Mouse (Mus musculus): Measurements from ENCODE around the gene Ppp2r5b. TPM values are rescaled to one million over a fixed set of nuclear protein-coding genes. Genes with fewer than 3 reads are reported as not detected.

The Ppp2r5b gene
- polyA plus RNA-seq, 1 experiment from 2014 or later, result 156 TPM

DNA sequence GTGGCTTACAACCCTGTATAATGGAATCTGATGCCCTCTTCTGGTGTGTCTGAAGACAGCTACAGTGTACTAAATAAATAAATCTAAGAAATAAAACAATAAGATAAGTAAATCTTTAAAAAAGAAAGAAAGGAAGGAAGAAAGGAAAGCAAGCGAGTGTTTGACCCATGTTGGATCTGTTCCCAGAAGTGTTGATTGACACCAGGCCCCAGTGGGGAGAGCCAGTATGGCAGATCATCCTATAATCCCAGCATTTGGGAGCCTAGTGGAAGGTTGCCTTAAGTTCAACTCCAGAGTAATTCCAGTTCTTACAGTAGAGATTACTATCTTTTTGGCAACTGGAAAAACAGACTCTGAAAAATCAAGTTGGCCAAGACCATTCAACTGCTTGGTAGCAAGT, 10.1 kb upstream of the Ppp2r5b start:
- peaks cover 56% of the 10 kb centered on the region for H3K36me3 ChIP-seq

DNA sequence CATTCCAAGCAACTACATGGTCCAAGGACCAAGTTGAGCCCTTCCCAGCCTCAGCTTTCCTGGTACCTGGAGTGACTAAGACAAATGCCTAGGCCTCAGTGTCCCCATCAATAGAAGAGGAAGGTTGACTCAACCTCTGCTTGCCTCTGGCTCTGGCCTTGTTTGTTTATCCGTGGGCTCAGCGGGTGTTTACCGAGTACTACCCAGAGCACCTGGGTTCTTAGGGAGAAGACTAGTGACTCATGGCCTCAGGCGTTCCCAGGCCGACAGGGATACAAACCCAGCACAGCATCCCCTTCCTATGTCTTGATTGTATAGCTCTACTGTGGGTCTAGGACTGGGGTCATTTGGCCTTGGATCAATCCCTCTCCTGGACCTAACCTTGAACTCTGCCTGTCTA, 7.6 kb upstream of the Ppp2r5b start:
- H3K4me2 ChIP-seq, result peak overlapping the region; percentile 86
- H3K9ac ChIP-seq (replicated peaks), result no peak overlapping the region
- 86% methylated on average over 5 of the region's 5 CpGs for WGBS
- no peaks in the 10 kb centered on the region for H3K9me3 ChIP-seq (replicated peaks)
- H3K4me3 ChIP-seq (replicated peaks), result 0 out of 2 replicates have a peak overlapping the region, but pooled peaks have one; percentile 77
- H3K4me1 ChIP-seq, result peaks cover 20% of the 10 kb centered on the region
- no peak overlapping the region for H3K27ac ChIP-seq (replicated peaks)
- peaks cover 37% of the 10 kb centered on the region for H3K36me3 ChIP-seq
- no peaks in the 10 kb centered on the region for H3K27me3 ChIP-seq (replicated peaks)
- ATAC-seq (ENCODE audit: low FRiP score), result no peak

More for the DNA sequence above, 10.1 kb upstream of the Ppp2r5b start:
- no peak overlapping the region for H3K4me3 ChIP-seq (replicated peaks)
- peaks cover 20% of the 10 kb centered on the region for H3K4me1 ChIP-seq
- no peak overlapping the region for H3K4me2 ChIP-seq
- H3K27me3 ChIP-seq (replicated peaks), result no peaks in the 10 kb centered on the region
- 86% methylated on average over 1 of the region's 1 CpGs for WGBS
- no peak overlapping the region for H3K27ac ChIP-seq (replicated peaks)
- no peaks in the 10 kb centered on the region for H3K9me3 ChIP-seq (replicated peaks)
- no peak for ATAC-seq (ENCODE audit: low FRiP score)
- H3K9ac ChIP-seq (replicated peaks), result no peak overlapping the region

DNA sequence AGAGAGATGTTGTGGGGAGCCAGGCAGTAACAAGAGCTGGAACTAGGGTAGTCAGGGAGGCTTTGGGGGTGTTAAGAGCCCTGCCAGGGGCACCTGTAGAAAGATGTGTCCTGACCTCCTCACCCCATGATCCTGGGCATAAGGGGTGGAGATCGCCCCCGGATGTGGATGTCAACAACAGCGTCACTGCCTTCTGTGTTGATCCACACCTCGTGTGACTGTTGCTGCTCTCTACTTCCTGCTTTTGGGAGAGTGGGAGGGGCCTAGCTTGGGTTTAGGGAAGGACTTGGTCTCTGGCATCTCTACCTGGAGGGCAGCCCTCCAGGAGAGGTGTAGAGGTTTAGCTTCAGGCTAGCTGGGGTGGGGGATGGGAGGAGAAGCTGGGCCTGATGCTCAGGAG, 6.6 kb upstream of the Ppp2r5b start:
- ATAC-seq (ENCODE audit: low FRiP score), result peak; percentile 6; the same call in 1 of the 2 replicates
- H3K4me2 ChIP-seq, result peak overlapping the region; percentile 86
- peaks cover 28% of the 10 kb centered on the region for H3K36me3 ChIP-seq
- 0% methylated on average over 4 of the region's 4 CpGs for WGBS
- peak overlapping the region; percentile 89 for H3K9ac ChIP-seq (replicated peaks)
- H3K27ac ChIP-seq (replicated peaks), result peak overlapping the region; percentile 58; the same call in 1 of the 2 replicates
- no peaks in the 10 kb centered on the region for H3K27me3 ChIP-seq (replicated peaks)
- peak overlapping the region; percentile 77 for H3K4me3 ChIP-seq (replicated peaks)
- H3K4me1 ChIP-seq, result peaks cover 20% of the 10 kb centered on the region
- H3K9me3 ChIP-seq (replicated peaks), result no peaks in the 10 kb centered on the region

DNA sequence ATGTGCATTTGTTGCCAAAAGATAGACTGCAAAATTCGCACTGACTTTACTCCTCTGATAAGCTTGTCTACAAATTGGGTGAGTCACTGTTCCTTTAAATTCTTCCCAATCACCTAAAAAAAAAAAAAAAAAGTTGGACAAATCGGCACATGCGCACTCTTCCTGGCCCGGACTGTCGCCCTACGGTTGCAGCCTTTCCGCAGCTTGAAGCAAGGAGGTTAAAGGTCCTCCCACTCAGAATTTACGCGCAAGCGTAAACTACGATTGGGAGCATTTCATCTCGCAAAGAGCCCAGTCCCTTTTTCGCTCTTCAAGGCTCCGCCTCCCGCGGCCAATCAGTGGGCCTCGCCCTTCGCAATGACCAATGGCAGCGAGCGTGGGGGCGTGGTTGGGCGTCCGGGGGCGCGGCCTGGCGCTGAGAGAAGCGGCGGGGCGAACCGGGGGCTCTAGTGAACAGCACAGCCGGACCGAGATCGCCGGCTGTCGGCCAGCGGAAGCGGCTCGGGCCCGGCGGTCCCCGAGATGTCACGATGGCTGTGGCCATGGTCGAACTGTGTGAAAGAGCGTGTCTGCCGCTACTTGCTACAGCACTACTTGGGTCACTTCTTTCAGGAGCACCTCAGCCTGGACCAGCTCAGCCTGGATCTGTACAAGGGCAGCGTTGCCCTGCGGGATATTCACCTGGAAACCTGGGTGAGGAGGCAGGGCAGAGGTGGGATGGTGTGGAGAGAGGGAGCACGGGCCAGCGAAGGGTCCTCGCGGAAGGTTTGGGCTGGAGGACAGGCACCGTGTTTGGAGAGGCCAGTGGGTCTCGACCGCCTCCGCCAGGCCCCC, 5.8 kb upstream of the Ppp2r5b start, which contains the start of gene Atg2a:
Atg2a (plus strand) TSS at position 395 of the 834 bp plus-strand sequence.
- ATAC-seq (ENCODE audit: low FRiP score), result peak; percentile 95
- H3K9ac ChIP-seq (replicated peaks), result peak within 1 kb of the TSS; percentile 89
- peaks cover 24% of the 10 kb centered on the region for H3K4me1 ChIP-seq
- under 1% methylated on average over 54 of the region's 55 CpGs for WGBS
- no peaks in the 10 kb centered on the region for H3K9me3 ChIP-seq (replicated peaks)
- H3K4me3 ChIP-seq (replicated peaks), result peak within 1 kb of the TSS; percentile 77
- H3K27me3 ChIP-seq (replicated peaks), result no peaks in the 10 kb centered on the region
- peaks cover 20% of the 10 kb centered on the region for H3K36me3 ChIP-seq
- peak within 1 kb of the TSS; percentile 86 for H3K4me2 ChIP-seq
- H3K27ac ChIP-seq (replicated peaks), result peak within 1 kb of the TSS; percentile 58

GRCm38 (mm10) chr19:6240725-6241124, 5.1 kb upstream of the Ppp2r5b start:
- ATAC-seq (ENCODE audit: low FRiP score), result no peak
- peaks cover 28% of the 10 kb centered on the region for H3K4me1 ChIP-seq
- H3K27ac ChIP-seq (replicated peaks), result peak overlapping the region; percentile 30; the same call in 1 of the 2 replicates
- no peak overlapping the region for H3K9ac ChIP-seq (replicated peaks)
- WGBS, result 31% methylated on average over 5 of the region's 5 CpGs
- H3K4me2 ChIP-seq, result peak overlapping the region; percentile 86; the same call in 1 of the 2 replicates
- H3K9me3 ChIP-seq (replicated peaks), result no peaks in the 10 kb centered on the region
- no peak overlapping the region for H3K4me3 ChIP-seq (replicated peaks)
- peaks cover 12% of the 10 kb centered on the region for H3K36me3 ChIP-seq
- H3K27me3 ChIP-seq (replicated peaks), result no peaks in the 10 kb centered on the region

- Histone ChIP-seq H3K4me1 (peaks cover 28% of the 10 kb centered on the region), H3K9me3 (replicated peaks) (no peaks in the 10 kb centered on the region), H3K9ac (replicated peaks) (no peak overlapping the region), H3K27me3 (replicated peaks) (no peaks in the 10 kb centered on the region), H3K4me2 (no peak overlapping the region), H3K36me3 (peaks cover 6% of the 10 kb centered on the region), H3K27ac (replicated peaks) (no peak overlapping the region), H3K4me3 (replicated peaks) (no peak overlapping the region)
- ATAC-seq (ENCODE audit: low FRiP score), result no peak
- 68% methylated on average over 1 of the region's 1 CpGs for WGBS
Observed at GRCm38 (mm10) chr19:6240136-6240535, 4.5 kb upstream of the Ppp2r5b start.

DNA sequence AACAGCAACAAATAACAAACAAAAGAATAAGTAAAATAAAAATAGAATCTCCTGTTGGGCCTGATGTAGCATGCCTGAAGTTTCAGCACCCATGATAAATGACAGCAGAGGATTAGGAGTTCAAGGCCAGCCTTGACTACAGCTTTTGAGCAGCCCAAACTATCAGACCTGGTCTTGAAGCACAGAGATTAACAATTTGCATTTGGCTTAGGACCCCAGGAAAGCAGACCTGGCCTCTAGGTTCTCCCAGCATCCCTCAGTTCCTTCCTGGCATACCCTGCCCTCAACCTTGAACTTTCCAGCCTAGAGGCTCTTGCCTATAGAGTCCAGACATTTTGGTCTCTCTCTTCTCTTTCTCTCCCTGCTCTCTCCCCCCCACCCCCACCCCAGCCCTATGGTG, 3.1 kb upstream of the Ppp2r5b start:
- H3K27me3 ChIP-seq (replicated peaks), result no peaks in the 10 kb centered on the region
- no peak overlapping the region for H3K27ac ChIP-seq (replicated peaks)
- H3K36me3 ChIP-seq, result peaks cover 1% of the 10 kb centered on the region; the same call in 1 of the 2 replicates
- no peak overlapping the region for H3K4me2 ChIP-seq
- no peak overlapping the region for H3K9ac ChIP-seq (replicated peaks)
- H3K9me3 ChIP-seq (replicated peaks), result no peaks in the 10 kb centered on the region
- H3K4me3 ChIP-seq (replicated peaks), result no peak overlapping the region
- ATAC-seq (ENCODE audit: low FRiP score), result no peak
- peaks cover 39% of the 10 kb centered on the region for H3K4me1 ChIP-seq

DNA sequence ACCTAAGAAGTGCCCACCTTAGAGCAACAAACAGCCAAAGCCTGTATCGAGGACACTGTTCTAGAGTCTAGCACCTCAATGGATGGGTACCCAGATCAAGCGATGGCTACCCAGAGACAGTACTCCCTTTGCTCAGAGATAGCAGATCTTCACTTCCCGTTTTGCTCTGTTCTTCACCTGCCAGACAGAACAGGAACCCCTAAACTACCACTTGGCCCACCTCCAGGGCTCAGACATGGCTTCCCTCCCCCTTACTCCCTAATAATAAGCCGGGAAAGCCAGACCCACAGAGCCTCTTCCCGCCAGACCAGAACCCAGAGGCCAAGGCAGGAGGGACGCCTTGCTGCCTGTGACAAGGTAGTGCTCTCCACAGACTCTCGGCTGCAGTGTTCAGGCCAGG, 1.2 kb upstream of the Ppp2r5b start:
- ATAC-seq (ENCODE audit: low FRiP score), result no peak
- H3K9me3 ChIP-seq (replicated peaks), result no peaks in the 10 kb centered on the region
- 76% methylated on average over 7 of the region's 7 CpGs for whole genome bisulfite sequencing

GRCm38 (mm10) chr19:6236053-6236441, 375 bp upstream of the Ppp2r5b start:
- Histone ChIP-seq H3K9ac (replicated peaks) (peak overlapping the region; percentile 85), H3K27ac (replicated peaks) (peak overlapping the region; percentile 94), H3K36me3 (peaks cover 28% of the 10 kb centered on the region), H3K4me1 (peaks cover 26% of the 10 kb centered on the region), H3K4me3 (replicated peaks) (peak overlapping the region; percentile 63), H3K27me3 (replicated peaks) (no peaks in the 10 kb centered on the region), H3K9me3 (replicated peaks) (no peaks in the 10 kb centered on the region), H3K4me2 (peak overlapping the region; percentile 92)
- ATAC-seq (ENCODE audit: low FRiP score), result peak; percentile 93
- WGBS, result under 1% methylated on average over 9 of the region's 9 CpGs

More for the DNA sequence above, 1.2 kb upstream of the Ppp2r5b start:
- H3K4me1 ChIP-seq, result peaks cover 26% of the 10 kb centered on the region
- H3K4me3 ChIP-seq (replicated peaks), result no peak overlapping the region
- H3K36me3 ChIP-seq, result peaks cover 20% of the 10 kb centered on the region
- no peak overlapping the region for H3K9ac ChIP-seq (replicated peaks)
- peak overlapping the region; percentile 94 for H3K27ac ChIP-seq (replicated peaks)
- H3K4me2 ChIP-seq, result no peak overlapping the region
- H3K27me3 ChIP-seq (replicated peaks), result no peaks in the 10 kb centered on the region

DNA sequence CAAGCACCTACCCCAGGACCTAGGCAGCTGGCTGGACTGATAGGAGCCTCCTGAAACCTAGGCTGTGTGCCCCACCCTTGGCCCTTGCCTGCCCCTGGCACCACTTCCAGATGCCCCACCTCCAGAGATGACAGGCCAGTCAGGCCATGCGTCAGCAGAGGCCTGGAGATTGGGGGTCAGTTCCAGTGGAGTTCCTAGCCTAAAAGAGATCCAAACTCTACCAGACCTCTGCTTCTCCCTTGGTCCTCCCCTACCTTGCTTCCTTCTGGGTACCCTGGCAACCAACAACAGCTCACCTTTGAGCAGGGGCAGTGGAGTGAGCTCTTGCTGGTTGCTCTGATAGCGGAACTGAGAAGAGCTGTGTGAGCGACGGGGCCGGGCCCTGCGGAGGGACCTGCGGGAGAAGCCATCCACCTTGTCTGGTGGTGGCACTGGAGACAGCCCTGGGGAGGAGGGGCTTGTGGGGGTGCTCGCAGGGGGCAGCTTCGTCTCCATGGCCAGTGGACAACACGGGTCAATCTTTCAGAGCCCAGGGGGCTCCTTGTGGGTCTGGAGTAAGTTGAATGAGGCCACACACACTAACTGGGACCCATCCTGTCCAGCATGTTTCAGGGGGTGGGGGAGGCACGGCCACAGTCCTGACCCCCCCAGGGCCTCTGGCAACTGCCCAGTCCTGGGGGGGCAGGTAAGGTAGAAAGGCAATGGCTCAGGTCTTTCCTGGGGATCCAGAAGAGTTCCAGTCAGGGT, 1.2 kb downstream of the Ppp2r5b start:
- ATAC-seq (ENCODE audit: low FRiP score), result no peak
- no peak overlapping the region for H3K27ac ChIP-seq (replicated peaks)
- H3K27me3 ChIP-seq (replicated peaks), result no peaks in the 10 kb centered on the region
- H3K9me3 ChIP-seq (replicated peaks), result no peaks in the 10 kb centered on the region
- peaks cover 26% of the 10 kb centered on the region for H3K4me1 ChIP-seq
- 72% methylated on average over 11 of the region's 11 CpGs for WGBS
- H3K9ac ChIP-seq (replicated peaks), result peak overlapping the region; percentile 85
- H3K36me3 ChIP-seq, result peaks cover 44% of the 10 kb centered on the region
- H3K4me2 ChIP-seq, result peak overlapping the region; percentile 92
- H3K4me3 ChIP-seq (replicated peaks), result peak overlapping the region; percentile 63

- H3K9me3 ChIP-seq (replicated peaks), result no peaks in the 10 kb centered on the region
- H3K27me3 ChIP-seq (replicated peaks), result no peaks in the 10 kb centered on the region
- no peak overlapping the region for H3K4me3 ChIP-seq (replicated peaks)
- H3K27ac ChIP-seq (replicated peaks), result no peak overlapping the region
- H3K9ac ChIP-seq (replicated peaks), result no peak overlapping the region
- H3K36me3 ChIP-seq, result peaks cover 52% of the 10 kb centered on the region
- 92% methylated on average over 16 of the region's 16 CpGs for WGBS
- no peak for ATAC-seq (ENCODE audit: low FRiP score)
- peaks cover 26% of the 10 kb centered on the region for H3K4me1 ChIP-seq
- H3K4me2 ChIP-seq, result peak overlapping the region; percentile 92; the same call in 1 of the 2 replicates
Observed at GRCm38 (mm10) chr19:6233647-6234046, 2.0 kb downstream of the Ppp2r5b start.
